Mouse (Mus musculus) myocyte (in vitro differentiated cells): ENCODE results near the gene Treml2. TPM values are rescaled to one million over a fixed set of nuclear protein-coding genes. Genes with fewer than 3 reads are reported as not detected.

Experiments used
- H3K27me3 ChIP-seq: one replicate; pipeline ENCODE4 v1.6.1; 2011; ENCODE audit not compliant: control insufficient read depth, insufficient read depth, insufficient read length
- H3K36me3 ChIP-seq: one replicate; pipeline ENCODE4 v1.6.1; 2011; ENCODE audit not compliant: control insufficient read depth, insufficient read depth
- H3K4me2 ChIP-seq: one replicate; pipeline ENCODE4 v1.6.1; 2011; ENCODE audit warnings: low read depth, control low read depth
- H3K4me3 ChIP-seq: one replicate; pipeline ENCODE4 v1.5.1; 2011; ENCODE audit warnings: mild to moderate bottlenecking, control low read depth, moderate library complexity
- H3K79me2 ChIP-seq: one replicate; pipeline ENCODE4 v1.6.1; 2011; ENCODE audit not compliant: control insufficient read depth, insufficient read depth
- H3ac ChIP-seq: one replicate; pipeline ENCODE4 v1.6.1; 2011; ENCODE audit not compliant: control insufficient read depth, insufficient read length
- CEBPB ChIP-seq: IDR thresholded peaks from 2 replicates; pipeline ENCODE4 v1.6.1; 2011; ENCODE audit warnings: mild to moderate bottlenecking, moderate library complexity; ENCODE audit not compliant: poor library complexity, insufficient read depth, severe bottlenecking
- E2F4 ChIP-seq: IDR thresholded peaks from one replicate; pipeline ENCODE4 v1.6.1; 2011; ENCODE audit warnings: mild to moderate bottlenecking, control low read depth, moderate library complexity; ENCODE audit not compliant: insufficient read depth
- MAX ChIP-seq: IDR thresholded peaks from one replicate; pipeline ENCODE4 v1.6.1; 2011; ENCODE audit warnings: low read depth, mild to moderate bottlenecking, control low read depth
- MYOD1 ChIP-seq, 3 experiments: IDR thresholded peaks; one replicate each; pipeline ENCODE4 v1.6.1; 2011; ENCODE audit warnings: control low read depth in 2 of 3, low read depth in 2 of 3, mild to moderate bottlenecking in 2 of 3, moderate library complexity in 1 of 3; ENCODE audit not compliant: insufficient read length in 2 of 3, control insufficient read depth in 1 of 3
- MYOG ChIP-seq, 3 experiments: IDR thresholded peaks; one replicate each; pipeline ENCODE4 v1.6.1; 2011; ENCODE audit warnings: control low read depth in 2 of 3, low read depth in 2 of 3, mild to moderate bottlenecking in 2 of 3; ENCODE audit not compliant: insufficient read length in 2 of 3, control insufficient read depth in 1 of 3, insufficient read depth in 1 of 3
- POLR2A ChIP-seq: IDR thresholded peaks from one replicate; pipeline ENCODE4 v1.6.1; 2011; ENCODE audit warnings: low read depth, mild to moderate bottlenecking, control low read depth, moderate library complexity; ENCODE audit not compliant: insufficient read length
- POLR2AphosphoS2 ChIP-seq: IDR thresholded peaks from one replicate; pipeline ENCODE4 v1.6.1; 2011; ENCODE audit warnings: low read depth, control low read depth; ENCODE audit not compliant: insufficient read length
- REST ChIP-seq: IDR thresholded peaks from one replicate; pipeline ENCODE4 v1.6.1; 2011; ENCODE audit warnings: mild to moderate bottlenecking, control low read depth, moderate library complexity; ENCODE audit not compliant: insufficient read depth, insufficient read length
- SRF ChIP-seq: IDR thresholded peaks from one replicate; pipeline ENCODE4 v1.6.1; 2011; ENCODE audit warnings: low read depth; ENCODE audit not compliant: control insufficient read depth, insufficient read length
- TCF12 ChIP-seq: IDR thresholded peaks from one replicate; pipeline ENCODE4 v1.6.1; 2011; ENCODE audit warnings: mild to moderate bottlenecking, control low read depth; ENCODE audit not compliant: poor library complexity, insufficient read depth, severe bottlenecking
- TCF3 ChIP-seq: IDR thresholded peaks from one replicate; pipeline ENCODE4 v1.6.1; 2011; ENCODE audit warnings: low read depth, control low read depth; ENCODE audit not compliant: insufficient read length
- USF1 ChIP-seq: IDR thresholded peaks from one replicate; pipeline ENCODE4 v1.6.1; 2011; ENCODE audit warnings: low read depth, mild to moderate bottlenecking, control low read depth, moderate library complexity
- polyA plus RNA-seq: library from polyadenylated mRNA; unstranded; fragments of >200 nt; fragmentation: generic; extraction: Trizol; gene quantifications from one replicate; pipeline ENCODE4 v1.2.1, GENCODE M21; 2012; ENCODE audit warnings: missing spikeins

Gene Treml2
- polyA plus RNA-seq, 1 experiment, result not detected

GRCm38 (mm10) chr17:48340267-48340666, 41.0 kb downstream of the Treml2 start:
- H3ac ChIP-seq, result no peak overlapping the region
- no peak overlapping the region for H3K4me2 ChIP-seq
- no peaks in the 10 kb centered on the region for H3K79me2 ChIP-seq
- no peaks in the 10 kb centered on the region for H3K36me3 ChIP-seq
- H3K27me3 ChIP-seq, result no peaks in the 10 kb centered on the region
- no peak overlapping the region for H3K4me3 ChIP-seq
- no peak for TF ChIP-seq POLR2A
- TF ChIP-seq CEBPB, result no peak
- TF ChIP-seq REST, result no peak
- TF ChIP-seq MYOD1 (IDR thresholded peaks at IDR 0.05; ENCODE audit: control insufficient read depth in 1 of 3, insufficient read length in 2 of 3, low read depth in 2 of 3), result no peak
- TF ChIP-seq MAX, result no peak
- TF ChIP-seq TCF3, result no peak
- no peak for TF ChIP-seq POLR2AphosphoS2
- no peak for TF ChIP-seq SRF
- TF ChIP-seq USF1, result no peak
- no peak for TF ChIP-seq TCF12
- TF ChIP-seq E2F4, result no peak
- TF ChIP-seq MYOG (IDR thresholded peaks at IDR 0.05; ENCODE audit: control insufficient read depth in 1 of 3, insufficient read depth in 1 of 3, insufficient read length in 2 of 3, low read depth in 2 of 3), result no peak

GRCm38 (mm10) chr17:48341947-48342346, 42.6 kb downstream of the Treml2 start:
- no peak overlapping the region for H3K4me3 ChIP-seq
- no peaks in the 10 kb centered on the region for H3K27me3 ChIP-seq
- H3ac ChIP-seq, result no peak overlapping the region
- H3K79me2 ChIP-seq, result no peaks in the 10 kb centered on the region
- no peaks in the 10 kb centered on the region for H3K36me3 ChIP-seq
- no peak for TF ChIP-seq MYOD1 (IDR thresholded peaks at IDR 0.05; ENCODE audit: control insufficient read depth in 1 of 3, insufficient read length in 2 of 3, low read depth in 2 of 3)
- no peak for TF ChIP-seq REST
- TF ChIP-seq CEBPB, result no peak
- TF ChIP-seq USF1, result no peak
- TF ChIP-seq SRF, result no peak
- H3K4me2 ChIP-seq, result no peak overlapping the region

- H3ac ChIP-seq, result no peak overlapping the region
- no peak overlapping the region for H3K4me2 ChIP-seq
- H3K79me2 ChIP-seq, result no peaks in the 10 kb centered on the region
- H3K36me3 ChIP-seq, result no peaks in the 10 kb centered on the region
- no peak for TF ChIP-seq MYOD1 (IDR thresholded peaks at IDR 0.05; ENCODE audit: control insufficient read depth in 1 of 3, insufficient read length in 2 of 3, low read depth in 2 of 3)
- no peak for TF ChIP-seq POLR2A
- no peak for TF ChIP-seq TCF3
- no peak for TF ChIP-seq SRF
- TF ChIP-seq E2F4, result no peak
- TF ChIP-seq CEBPB, result no peak
- TF ChIP-seq MAX, result no peak
- no peak for TF ChIP-seq REST
- TF ChIP-seq USF1, result no peak
- no peak for TF ChIP-seq MYOG (IDR thresholded peaks at IDR 0.05; ENCODE audit: control insufficient read depth in 1 of 3, insufficient read depth in 1 of 3, insufficient read length in 2 of 3, low read depth in 2 of 3)
- TF ChIP-seq POLR2AphosphoS2, result no peak
- no peak for TF ChIP-seq TCF12
- H3K27me3 ChIP-seq, result no peaks in the 10 kb centered on the region
- no peak overlapping the region for H3K4me3 ChIP-seq
These were observed 43.8 kb downstream of the Treml2 start for GRCm38 (mm10) chr17:48343065-48343464.

GRCm38 (mm10) chr17:48345824-48346223, 46.5 kb downstream of the Treml2 start:
- no peak overlapping the region for H3K4me2 ChIP-seq
- no peaks in the 10 kb centered on the region for H3K27me3 ChIP-seq
- no peak for TF ChIP-seq REST
- no peak for TF ChIP-seq TCF12
- no peak for TF ChIP-seq MYOD1 (IDR thresholded peaks at IDR 0.05; ENCODE audit: control insufficient read depth in 1 of 3, insufficient read length in 2 of 3, low read depth in 2 of 3)
- H3K36me3 ChIP-seq, result no peaks in the 10 kb centered on the region
- no peak overlapping the region for H3K4me3 ChIP-seq
- H3K79me2 ChIP-seq, result no peaks in the 10 kb centered on the region
- no peak overlapping the region for H3ac ChIP-seq

- H3K4me3 ChIP-seq, result no peak within 1 kb of the TSS
- H3ac ChIP-seq, result no peak within 1 kb of the TSS
- H3K79me2 ChIP-seq, result no peaks in the 10 kb centered on the region
- H3K36me3 ChIP-seq, result no peaks in the 10 kb centered on the region
- TF ChIP-seq E2F4 (no peak), MYOG (IDR thresholded peaks at IDR 0.05; ENCODE audit: control insufficient read depth in 1 of 3, insufficient read depth in 1 of 3, insufficient read length in 2 of 3, low read depth in 2 of 3) (no peak), TCF12 (no peak), CEBPB (no peak), SRF (no peak), TCF3 (no peak), MAX (no peak), POLR2AphosphoS2 (no peak), POLR2A (no peak), REST (no peak), MYOD1 (IDR thresholded peaks at IDR 0.05; ENCODE audit: control insufficient read depth in 1 of 3, insufficient read length in 2 of 3, low read depth in 2 of 3) (no peak)
- H3K27me3 ChIP-seq, result no peaks in the 10 kb centered on the region
- H3K4me2 ChIP-seq, result no peak within 1 kb of the TSS
These were observed 46.9 kb downstream of the Treml2 start, which contains the start of gene Trem2 for GRCm38 (mm10) chr17:48346231-48346630. Gene Trem2 (plus strand): TSS chr17:48346401.
